Mouse (Mus musculus): ENCODE measurements around the gene Col6a2. TPM values are rescaled to one million over a fixed set of nuclear protein-coding genes. Genes with fewer than 3 reads are reported as not detected.

The Col6a2 gene
- polyA plus RNA-seq, 1 experiment from 2014 or later: 16.6 TPM

GRCm38 (mm10) chr10:76576920-76577319 lies 46.5 kb downstream of the Col6a2 start:
- Histone ChIP-seq H3K9me3 (replicated peaks) (no peaks in the 10 kb centered on the region), H3K4me2 (no peak overlapping the region), H3K9ac (no peak overlapping the region), H3K27me3 (replicated peaks) (no peaks in the 10 kb centered on the region), H3K36me3 (no peaks in the 10 kb centered on the region), H3K4me1 (no peaks in the 10 kb centered on the region; the same call in 1 of the 2 replicates), H3K4me3 (no peak overlapping the region), H3K27ac (peak overlapping the region; percentile 71; the same call in 1 of the 2 replicates)
- WGBS (ENCODE audit: insufficient replicate concordance): 55% methylated on average over 7 of the region's 7 CpGs
- ATAC-seq: peak; percentile 55

- Histone ChIP-seq H3K9ac (no peak within 1 kb of the TSS), H3K27ac (peak within 1 kb of the TSS; percentile 71)
Measured at GRCm38 (mm10) chr10:76575374-76575773, 48.1 kb downstream of the Col6a2 start, which contains the start of gene Ftcd. TSS of gene Ftcd (plus strand) at chr10:76575648.

GRCm38 (mm10) chr10:76572151-76572550 lies 51.3 kb downstream of the Col6a2 start:
- Histone ChIP-seq H3K36me3 (no peaks in the 10 kb centered on the region), H3K27ac (no peak overlapping the region), H3K9ac (no peak overlapping the region), H3K9me3 (replicated peaks) (no peaks in the 10 kb centered on the region), H3K4me3 (no peak overlapping the region), H3K4me2 (no peak overlapping the region), H3K27me3 (replicated peaks) (no peaks in the 10 kb centered on the region), H3K4me1 (no peaks in the 10 kb centered on the region; the same call in 1 of the 2 replicates)
- no peak for ATAC-seq
- WGBS (ENCODE audit: insufficient replicate concordance): 70% methylated on average over 3 of the region's 3 CpGs

More at GRCm38 (mm10) chr10:76575374-76575773, 48.1 kb downstream of the Col6a2 start, which contains the start of gene Ftcd:
- peak; percentile 40; the same call in 1 of the 2 replicates for ATAC-seq
- 65% methylated on average over 3 of the region's 3 CpGs for WGBS (ENCODE audit: insufficient replicate concordance)
- H3K9me3 ChIP-seq (replicated peaks): no peaks in the 10 kb centered on the region
- H3K4me1 ChIP-seq: no peaks in the 10 kb centered on the region; the same call in 1 of the 2 replicates
- H3K4me2 ChIP-seq: peak within 1 kb of the TSS; percentile 27
- H3K27me3 ChIP-seq (replicated peaks): no peaks in the 10 kb centered on the region
- no peak within 1 kb of the TSS for H3K4me3 ChIP-seq
- no peaks in the 10 kb centered on the region for H3K36me3 ChIP-seq

- no peak for ATAC-seq
- no peak overlapping the region for H3K9ac ChIP-seq
- no peak overlapping the region for H3K4me2 ChIP-seq
- no peaks in the 10 kb centered on the region for H3K36me3 ChIP-seq
- H3K4me1 ChIP-seq: no peaks in the 10 kb centered on the region; the same call in 1 of the 2 replicates
- H3K9me3 ChIP-seq (replicated peaks): no peaks in the 10 kb centered on the region
- H3K27me3 ChIP-seq (replicated peaks): no peaks in the 10 kb centered on the region
- H3K4me3 ChIP-seq: no peak overlapping the region
- no peak overlapping the region for H3K27ac ChIP-seq
- WGBS (ENCODE audit: insufficient replicate concordance): 22% methylated on average over 2 of the region's 2 CpGs
Measured at GRCm38 (mm10) chr10:76571070-76571469, 52.4 kb downstream of the Col6a2 start.

GRCm38 (mm10) chr10:76569996-76570685 lies 53.3 kb downstream of the Col6a2 start:
- H3K4me2 ChIP-seq: no peak overlapping the region
- no peaks in the 10 kb centered on the region for H3K9me3 ChIP-seq (replicated peaks)
- H3K36me3 ChIP-seq: no peaks in the 10 kb centered on the region
- ATAC-seq: no peak
- H3K4me1 ChIP-seq: no peaks in the 10 kb centered on the region; the same call in 1 of the 2 replicates
- no peak overlapping the region for H3K27ac ChIP-seq
- no peak overlapping the region for H3K4me3 ChIP-seq
- WGBS (ENCODE audit: insufficient replicate concordance): 74% methylated on average over 22 of the region's 22 CpGs
- H3K9ac ChIP-seq: no peak overlapping the region
- no peaks in the 10 kb centered on the region for H3K27me3 ChIP-seq (replicated peaks)

GRCm38 (mm10) chr10:76561972-76562371 lies 61.5 kb downstream of the Col6a2 start, which contains the start of gene Spatc1l:
TSS of gene Spatc1l (plus strand) at chr10:76562272.
- Histone ChIP-seq H3K9ac (no peak within 1 kb of the TSS), H3K4me1 (no peaks in the 10 kb centered on the region), H3K4me3 (no peak within 1 kb of the TSS), H3K27me3 (replicated peaks) (0 out of 2 replicates have a peak, but pooled peaks cover 4% of the 10 kb centered on the region), H3K36me3 (no peaks in the 10 kb centered on the region), H3K4me2 (no peak within 1 kb of the TSS), H3K27ac (no peak within 1 kb of the TSS), H3K9me3 (replicated peaks) (no peaks in the 10 kb centered on the region)
- 77% methylated on average over 10 of the region's 10 CpGs for WGBS (ENCODE audit: insufficient replicate concordance)
- ATAC-seq: no peak

GRCm38 (mm10) chr10:76554061-76554460 lies 69.4 kb downstream of the Col6a2 start:
- WGBS (ENCODE audit: insufficient replicate concordance): 76% methylated on average over 5 of the region's 5 CpGs
- Histone ChIP-seq H3K27me3 (replicated peaks) (no peaks in the 10 kb centered on the region), H3K4me2 (no peak overlapping the region), H3K4me3 (no peak overlapping the region), H3K36me3 (peaks cover 58% of the 10 kb centered on the region), H3K27ac (no peak overlapping the region), H3K9ac (no peak overlapping the region), H3K9me3 (replicated peaks) (no peaks in the 10 kb centered on the region), H3K4me1 (no peaks in the 10 kb centered on the region)
- ATAC-seq: no peak

- Histone ChIP-seq H3K4me3 (no peak overlapping the region), H3K4me1 (no peaks in the 10 kb centered on the region), H3K9ac (no peak overlapping the region), H3K27me3 (replicated peaks) (no peaks in the 10 kb centered on the region), H3K9me3 (replicated peaks) (no peaks in the 10 kb centered on the region), H3K4me2 (no peak overlapping the region), H3K27ac (no peak overlapping the region), H3K36me3 (peaks cover 82% of the 10 kb centered on the region)
- 0 out of 2 replicates have a peak, but pooled peaks have one; percentile 5 for ATAC-seq
- WGBS (ENCODE audit: insufficient replicate concordance): 75% methylated on average over 3 of the region's 3 CpGs
Measured at GRCm38 (mm10) chr10:76551556-76551955, 71.9 kb downstream of the Col6a2 start.

- Histone ChIP-seq H3K9ac (no peak overlapping the region), H3K36me3 (peaks cover 93% of the 10 kb centered on the region), H3K4me3 (no peak overlapping the region), H3K9me3 (replicated peaks) (no peaks in the 10 kb centered on the region), H3K4me2 (no peak overlapping the region), H3K27ac (no peak overlapping the region), H3K27me3 (replicated peaks) (no peaks in the 10 kb centered on the region), H3K4me1 (no peaks in the 10 kb centered on the region)
- 84% methylated on average over 5 of the region's 5 CpGs for WGBS (ENCODE audit: insufficient replicate concordance)
- ATAC-seq: no peak
Measured at GRCm38 (mm10) chr10:76550458-76550857, 73.0 kb downstream of the Col6a2 start.

GRCm38 (mm10) chr10:76548218-76548617 lies 75.2 kb downstream of the Col6a2 start:
- Histone ChIP-seq H3K4me3 (no peak overlapping the region), H3K9ac (no peak overlapping the region), H3K36me3 (peaks cover 99% of the 10 kb centered on the region), H3K27ac (no peak overlapping the region), H3K27me3 (replicated peaks) (no peaks in the 10 kb centered on the region), H3K4me2 (no peak overlapping the region), H3K9me3 (replicated peaks) (no peaks in the 10 kb centered on the region), H3K4me1 (no peaks in the 10 kb centered on the region)
- ATAC-seq: no peak
- 87% methylated on average over 8 of the region's 8 CpGs for WGBS (ENCODE audit: insufficient replicate concordance)

- no peak overlapping the region for H3K4me3 ChIP-seq
- H3K27ac ChIP-seq: no peak overlapping the region
- H3K9me3 ChIP-seq (replicated peaks): no peaks in the 10 kb centered on the region
- H3K36me3 ChIP-seq: peaks cover 99% of the 10 kb centered on the region
- 79% methylated on average over 8 of the region's 8 CpGs for WGBS (ENCODE audit: insufficient replicate concordance)
- no peak overlapping the region for H3K4me2 ChIP-seq
- H3K4me1 ChIP-seq: no peaks in the 10 kb centered on the region
- ATAC-seq: no peak
- no peaks in the 10 kb centered on the region for H3K27me3 ChIP-seq (replicated peaks)
- H3K9ac ChIP-seq: no peak overlapping the region
Measured at GRCm38 (mm10) chr10:76546566-76546965, 76.9 kb downstream of the Col6a2 start.
